Mouse (Mus musculus) olfactory bulb, adult 2 months (tissue): ENCODE results near the gene Nepn.

Experiments used
- CTCF ChIP-seq: fragments of 200-500 bp; IDR thresholded peaks from 2 replicates; pipeline ENCODE4 v1.5.1; 2012; ENCODE audit warnings: low read depth, mild to moderate bottlenecking, low read length, moderate library complexity; ENCODE audit not compliant: insufficient read depth
- POLR2A ChIP-seq: fragments of 200-500 bp; IDR thresholded peaks from 2 replicates; pipeline ENCODE4 v1.6.1; 2012; ENCODE audit warnings: mild to moderate bottlenecking, low read depth, low read length, moderate library complexity; ENCODE audit not compliant: insufficient read depth

DNA sequence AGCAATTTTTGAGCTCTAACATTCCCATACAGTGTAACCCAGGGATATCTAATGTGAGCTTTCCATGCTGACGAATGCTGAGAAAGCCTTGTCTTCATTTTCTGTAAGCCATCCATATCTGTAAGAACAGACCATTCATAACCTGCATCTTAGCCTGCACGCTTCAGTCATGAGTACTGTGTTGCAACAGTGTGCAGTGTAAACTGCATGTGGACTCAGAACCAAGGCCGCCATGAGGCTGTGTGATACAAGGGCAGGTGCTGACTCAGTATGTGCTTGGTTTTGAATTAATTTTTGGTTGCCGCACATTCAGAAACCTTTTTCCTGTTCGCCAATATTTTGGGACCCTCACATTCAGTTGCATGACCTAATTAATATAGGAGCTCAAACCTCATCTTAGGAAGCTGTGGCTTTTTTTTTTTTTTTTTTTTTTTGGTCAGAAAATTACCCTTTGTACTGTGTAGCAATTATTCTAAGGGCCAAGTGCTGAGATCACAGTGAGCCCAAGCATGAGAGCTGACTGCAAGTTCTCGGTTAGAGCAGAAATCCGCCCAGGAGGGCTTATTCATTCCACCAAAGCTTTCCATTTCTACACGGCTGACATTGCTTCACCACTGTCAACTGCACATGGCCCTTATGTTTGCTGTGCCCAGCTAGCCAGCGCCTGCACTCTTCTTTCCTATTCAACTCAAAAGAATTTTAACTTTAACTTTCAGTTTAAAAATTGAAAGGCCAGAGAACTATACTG is 27.7 kb upstream of the Nepn start:
- TF ChIP-seq POLR2A (no peak), CTCF (no peak)
